Mouse (Mus musculus) lung, embryonic 14.5 days (tissue): ENCODE measurements at regions not wholly inside any gene's neighbourhood (a gene's known extent, or its start where the extent isn't known, plus 50 kb on each side); places are given as distances from the start of the nearest gene placed in this dataset.

Experiments used
- ATAC-seq: fragments of 200-750 bp; cut with Nextera tagmentation; 2 replicates; pipeline ENCODE4 v1.8.0; 2017; ENCODE audit warnings: mild to moderate bottlenecking, moderate TSS enrichment, moderate library complexity; ENCODE audit not compliant: insufficient read depth
- DNase-seq: peaks from one replicate; pipeline ENCODE4 v3.0.0-alpha.2; 2015
- H3K27ac ChIP-seq: fragments of 300-500 bp; sonication (generic); 2 replicates; pipeline ENCODE4 v1.5.1; 2014; ENCODE audit warnings: low read depth, mild to moderate bottlenecking, moderate library complexity
- H3K27me3 ChIP-seq: fragments of 300-500 bp; sonication (generic); 2 replicates; pipeline ENCODE4 v1.6.1; 2014; ENCODE audit warnings: low read length, control low read depth; ENCODE audit not compliant: insufficient read depth
- H3K36me3 ChIP-seq: fragments of 300-500 bp; sonication (generic); 2 replicates; pipeline ENCODE4 v1.6.1; 2014; ENCODE audit warnings: control low read depth; ENCODE audit not compliant: insufficient read depth
- H3K4me1 ChIP-seq: fragments of 300-500 bp; sonication (generic); 2 replicates; pipeline ENCODE4 v1.6.1; 2014; ENCODE audit warnings: antibody characterized with exemption, control low read depth; ENCODE audit not compliant: insufficient read depth
- H3K4me2 ChIP-seq: fragments of 300-500 bp; sonication (generic); 2 replicates; pipeline ENCODE4 v1.6.1; 2014; ENCODE audit warnings: mild to moderate bottlenecking
- H3K4me3 ChIP-seq: fragments of 300-500 bp; sonication (generic); 2 replicates; pipeline ENCODE4 v1.5.1; 2014; ENCODE audit warnings: low read depth, low read length
- H3K9ac ChIP-seq: fragments of 300-500 bp; sonication (generic); 2 replicates; pipeline ENCODE4 v1.6.1; 2014
- H3K9me3 ChIP-seq: fragments of 300-500 bp; sonication (generic); 2 replicates; pipeline ENCODE4 v1.6.1; 2016; ENCODE audit warnings: low read depth, low read length, control low read depth
- CTCF ChIP-seq: IDR thresholded peaks from 2 replicates; pipeline ENCODE4 v1.5.1; 2016; ENCODE audit warnings: antibody characterized with exemption, low read depth
- WGBS: fragments of 180-500 bp; shearing (Covaris S2); extraction: QIAGEN DNeasy Blood & Tissue Kit; methylation state at CpG from one replicate; pipeline ENCODE4 v1.1.7; 2014; 5-methylcytosine and 5-hydroxymethylcytosine counted together

GRCm38 (mm10) chr1:44388091-44388490, 163.2 kb upstream of the Gulp1 start:
- no peak overlapping the region for H3K27ac ChIP-seq
- no peaks in the 10 kb centered on the region for H3K36me3 ChIP-seq
- 64% methylated on average over 3 of the region's 3 CpGs for WGBS
- no peaks in the 10 kb centered on the region for H3K4me1 ChIP-seq
- no peak overlapping the region for H3K9ac ChIP-seq
- H3K4me2 ChIP-seq, result no peak overlapping the region
- DNase-seq, result no peak
- no peak for TF ChIP-seq CTCF
- no peaks in the 10 kb centered on the region for H3K27me3 ChIP-seq
- no peak for ATAC-seq
- H3K4me3 ChIP-seq, result no peak overlapping the region
- H3K9me3 ChIP-seq, result no peaks in the 10 kb centered on the region

- no peak overlapping the region for H3K4me3 ChIP-seq
- H3K4me1 ChIP-seq, result no peaks in the 10 kb centered on the region
- H3K36me3 ChIP-seq, result no peaks in the 10 kb centered on the region
- no peaks in the 10 kb centered on the region for H3K27me3 ChIP-seq
- H3K9ac ChIP-seq, result no peak overlapping the region
- H3K27ac ChIP-seq, result no peak overlapping the region
- no peak overlapping the region for H3K4me2 ChIP-seq
- 68% methylated on average over 9 of the region's 9 CpGs for WGBS
- no peak for TF ChIP-seq CTCF
- ATAC-seq (no peak), DNase-seq (no peak)
- no peaks in the 10 kb centered on the region for H3K9me3 ChIP-seq
Measured at GRCm38 (mm10) chr1:44392141-44392540, 159.2 kb upstream of the Gulp1 start.

- WGBS, result 17% methylated on average over 3 of the region's 3 CpGs
- Histone ChIP-seq H3K4me1 (no peaks in the 10 kb centered on the region), H3K4me3 (no peak overlapping the region), H3K4me2 (no peak overlapping the region), H3K9me3 (no peaks in the 10 kb centered on the region), H3K27me3 (no peaks in the 10 kb centered on the region), H3K27ac (no peak overlapping the region), H3K9ac (no peak overlapping the region), H3K36me3 (no peaks in the 10 kb centered on the region)
- TF ChIP-seq CTCF, result no peak
- ATAC-seq (no peak), DNase-seq (no peak)
Measured at GRCm38 (mm10) chr1:44395538-44395937, 155.8 kb upstream of the Gulp1 start.

- H3K27ac ChIP-seq, result no peak overlapping the region
- H3K27me3 ChIP-seq, result no peaks in the 10 kb centered on the region
- no peak overlapping the region for H3K4me3 ChIP-seq
- H3K4me2 ChIP-seq, result no peak overlapping the region
- H3K4me1 ChIP-seq, result no peaks in the 10 kb centered on the region
- no peaks in the 10 kb centered on the region for H3K9me3 ChIP-seq
- no peak for ATAC-seq
- H3K9ac ChIP-seq, result no peak overlapping the region
- no peak for TF ChIP-seq CTCF
- 45% methylated on average over 2 of the region's 2 CpGs for WGBS
- H3K36me3 ChIP-seq, result no peaks in the 10 kb centered on the region
- DNase-seq, result no peak
Measured at GRCm38 (mm10) chr1:44398066-44398465, 153.2 kb upstream of the Gulp1 start.

- no peaks in the 10 kb centered on the region for H3K9me3 ChIP-seq
- H3K4me3 ChIP-seq, result no peak overlapping the region
- no peak overlapping the region for H3K9ac ChIP-seq
- peak; percentile 30 for TF ChIP-seq CTCF
- no peak for ATAC-seq
- WGBS, result 71% methylated on average over 2 of the region's 2 CpGs
- no peak overlapping the region for H3K4me2 ChIP-seq
- no peaks in the 10 kb centered on the region for H3K4me1 ChIP-seq
- no peaks in the 10 kb centered on the region for H3K36me3 ChIP-seq
- no peak overlapping the region for H3K27ac ChIP-seq
- H3K27me3 ChIP-seq, result no peaks in the 10 kb centered on the region
- DNase-seq, result peak; percentile 37
Measured at GRCm38 (mm10) chr1:44437822-44438221, 113.5 kb upstream of the Gulp1 start.
